Mouse (Mus musculus) intestine, embryonic 15.5 days (tissue): ENCODE measurements at regions not wholly inside any gene's neighbourhood (a gene's known extent, or its start where the extent isn't known, plus 50 kb on each side); places are given as distances from the start of the nearest gene placed in this dataset.

Experiments
- ATAC-seq: fragments of 200-750 bp; cut with Nextera tagmentation; 2 replicates; pipeline ENCODE4 v1.8.0; 2017; ENCODE audit warnings: moderate TSS enrichment, moderate library complexity
- H3K27ac ChIP-seq: fragments of 300-500 bp; sonication (generic); 2 replicates; pipeline ENCODE4 v1.5.1; 2015; ENCODE audit warnings: mild to moderate bottlenecking, inconsistent platforms
- H3K27me3 ChIP-seq: fragments of 300-500 bp; sonication (generic); replicated peaks from 2 replicates; pipeline ENCODE4 v1.6.1; 2015; ENCODE audit warnings: inconsistent platforms
- H3K36me3 ChIP-seq: fragments of 300-500 bp; sonication (generic); 2 replicates; pipeline ENCODE4 v1.6.1; 2015; ENCODE audit warnings: inconsistent platforms
- H3K4me1 ChIP-seq: fragments of 300-500 bp; sonication (generic); replicated peaks from 2 replicates; pipeline ENCODE4 v1.6.1; 2015; ENCODE audit warnings: inconsistent platforms
- H3K4me2 ChIP-seq: fragments of 300-500 bp; sonication (generic); replicated peaks from 2 replicates; pipeline ENCODE4 v1.6.1; 2015; ENCODE audit warnings: mild to moderate bottlenecking, inconsistent platforms
- H3K4me3 ChIP-seq: fragments of 300-500 bp; sonication (generic); replicated peaks from 2 replicates; pipeline ENCODE4 v1.5.1; 2015; ENCODE audit warnings: inconsistent platforms
- H3K9ac ChIP-seq: fragments of 300-500 bp; sonication (generic); 2 replicates; pipeline ENCODE4 v1.6.1; 2015; ENCODE audit warnings: inconsistent platforms
- H3K9me3 ChIP-seq: fragments of 300-500 bp; sonication (generic); 2 replicates; pipeline ENCODE4 v1.6.1; 2016; ENCODE audit warnings: inconsistent platforms
- WGBS: fragments of 180-500 bp; shearing (Covaris S2); methylation state at CpG from one replicate; pipeline ENCODE4 v1.1.7; 2015; 5-methylcytosine and 5-hydroxymethylcytosine counted together

GRCm38 (mm10) chr5:35221451-35222305 lies 56.4 kb upstream of the Adra2c start:
- WGBS: 76% methylated on average over 4 of the region's 4 CpGs
- H3K36me3 ChIP-seq: no peaks in the 10 kb centered on the region
- H3K9me3 ChIP-seq: no peaks in the 10 kb centered on the region
- no peaks in the 10 kb centered on the region for H3K4me1 ChIP-seq
- no peak for ATAC-seq
- no peak overlapping the region for H3K4me2 ChIP-seq
- no peak overlapping the region for H3K9ac ChIP-seq
- H3K27me3 ChIP-seq: no peaks in the 10 kb centered on the region
- H3K27ac ChIP-seq: no peak overlapping the region
- H3K4me3 ChIP-seq: no peak overlapping the region

GRCm38 (mm10) chr5:35216271-35216670 lies 61.8 kb upstream of the Adra2c start:
- Histone ChIP-seq H3K4me3 (no peak overlapping the region), H3K36me3 (no peaks in the 10 kb centered on the region), H3K27me3 (no peaks in the 10 kb centered on the region), H3K9ac (no peak overlapping the region), H3K4me1 (no peaks in the 10 kb centered on the region), H3K9me3 (no peaks in the 10 kb centered on the region), H3K27ac (no peak overlapping the region), H3K4me2 (no peak overlapping the region)
- WGBS: 46% methylated on average over 2 of the region's 2 CpGs
- ATAC-seq: no peak

DNA sequence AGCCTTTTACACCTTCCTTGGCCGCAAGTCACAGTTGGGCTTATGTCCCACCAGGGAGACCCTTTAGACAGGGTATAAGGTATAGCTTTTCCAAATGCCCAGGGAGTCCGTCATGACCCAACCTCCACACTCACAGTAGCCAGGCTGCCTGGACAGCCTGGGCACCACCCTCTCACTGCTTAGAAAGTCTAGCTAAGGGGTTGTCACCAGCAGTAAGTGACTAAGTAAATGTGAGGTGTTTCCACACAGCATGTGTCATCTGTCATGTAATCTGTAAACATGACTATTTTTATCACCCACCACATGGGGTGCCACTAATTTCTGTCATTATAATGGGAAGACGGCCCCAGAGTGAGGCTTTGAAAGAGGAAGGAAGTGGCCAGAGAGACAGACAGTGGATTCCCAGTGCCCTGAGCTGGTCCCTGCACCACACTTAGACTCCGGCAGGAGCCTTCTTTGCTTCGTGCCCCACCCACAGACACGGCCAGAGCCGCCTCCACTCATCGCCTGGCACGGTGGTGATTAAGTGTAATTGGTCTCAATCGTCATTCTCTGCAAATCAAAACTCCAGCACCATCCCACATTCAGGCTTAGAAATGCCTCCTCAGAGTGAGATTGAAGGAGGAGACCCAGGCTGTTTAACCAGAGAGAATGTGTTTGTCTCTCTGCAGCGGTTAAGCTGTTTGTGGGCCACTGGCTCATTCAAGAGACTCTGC lies 62.5 kb upstream of the Adra2c start:
- WGBS: 56% methylated on average over 11 of the region's 11 CpGs
- H3K27me3 ChIP-seq: no peaks in the 10 kb centered on the region
- H3K4me1 ChIP-seq: no peaks in the 10 kb centered on the region
- H3K4me3 ChIP-seq: no peak overlapping the region
- H3K4me2 ChIP-seq: no peak overlapping the region
- H3K27ac ChIP-seq: no peak overlapping the region
- H3K9ac ChIP-seq: no peak overlapping the region
- H3K9me3 ChIP-seq: no peaks in the 10 kb centered on the region
- ATAC-seq: no peak
- H3K36me3 ChIP-seq: no peaks in the 10 kb centered on the region

DNA sequence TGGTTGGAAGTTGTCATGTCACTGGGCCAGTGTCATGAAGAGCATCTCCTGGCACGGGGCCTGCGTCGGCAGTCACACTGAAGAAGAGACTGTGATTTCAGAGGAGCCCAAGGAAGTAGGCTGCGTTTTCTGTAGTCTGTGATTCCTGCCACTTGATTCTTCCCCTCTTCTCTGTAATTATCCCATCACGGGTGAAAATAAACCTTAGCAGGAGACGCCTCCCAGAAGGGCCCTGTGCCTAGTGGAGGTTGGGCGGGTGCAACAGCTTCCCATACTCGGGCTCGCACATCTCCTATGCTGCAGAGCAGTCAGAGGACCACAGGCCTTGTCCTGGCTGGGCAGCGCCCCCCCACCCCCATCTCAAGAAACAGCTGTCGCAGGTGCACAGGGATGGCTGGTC lies 63.1 kb upstream of the Adra2c start:
- no peak for ATAC-seq
- no peak overlapping the region for H3K9ac ChIP-seq
- H3K4me1 ChIP-seq: no peaks in the 10 kb centered on the region
- no peaks in the 10 kb centered on the region for H3K9me3 ChIP-seq
- no peaks in the 10 kb centered on the region for H3K36me3 ChIP-seq
- 78% methylated on average over 11 of the region's 11 CpGs for WGBS
- H3K4me2 ChIP-seq: no peak overlapping the region
- no peak overlapping the region for H3K4me3 ChIP-seq
- H3K27ac ChIP-seq: no peak overlapping the region
- no peaks in the 10 kb centered on the region for H3K27me3 ChIP-seq

GRCm38 (mm10) chr5:35209348-35209747 lies 68.8 kb upstream of the Adra2c start:
- no peaks in the 10 kb centered on the region for H3K36me3 ChIP-seq
- no peak for ATAC-seq
- no peak overlapping the region for H3K4me3 ChIP-seq
- H3K4me1 ChIP-seq: no peaks in the 10 kb centered on the region
- no peak overlapping the region for H3K27ac ChIP-seq
- WGBS: 68% methylated on average over 1 of the region's 1 CpGs
- no peaks in the 10 kb centered on the region for H3K9me3 ChIP-seq
- no peaks in the 10 kb centered on the region for H3K27me3 ChIP-seq
- H3K9ac ChIP-seq: no peak overlapping the region
- no peak overlapping the region for H3K4me2 ChIP-seq

DNA sequence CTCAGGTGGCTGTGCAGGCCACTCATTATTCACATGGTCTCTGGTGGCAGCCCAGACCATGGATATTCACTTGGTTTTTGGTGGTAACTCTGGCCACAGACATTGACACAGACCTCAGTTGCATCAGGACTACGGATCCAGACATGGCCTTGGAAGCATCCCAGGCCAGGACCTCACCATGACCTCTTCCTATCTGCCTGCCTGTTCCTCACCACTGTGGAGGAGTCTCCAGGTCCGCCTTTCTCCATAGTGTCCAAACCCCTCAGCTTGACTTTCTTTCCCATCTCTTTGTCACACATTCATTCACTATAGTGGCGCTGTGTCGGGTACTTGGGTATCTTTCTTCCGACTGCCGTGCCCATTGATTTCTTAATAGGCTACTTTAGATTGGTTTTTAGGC lies 74.1 kb upstream of the Adra2c start:
- 92% methylated on average over 6 of the region's 6 CpGs for WGBS
- Histone ChIP-seq H3K27me3 (no peaks in the 10 kb centered on the region), H3K4me1 (no peaks in the 10 kb centered on the region), H3K4me2 (no peak overlapping the region), H3K36me3 (no peaks in the 10 kb centered on the region), H3K27ac (no peak overlapping the region), H3K9me3 (no peaks in the 10 kb centered on the region), H3K4me3 (no peak overlapping the region), H3K9ac (no peak overlapping the region)
- ATAC-seq: no peak

DNA sequence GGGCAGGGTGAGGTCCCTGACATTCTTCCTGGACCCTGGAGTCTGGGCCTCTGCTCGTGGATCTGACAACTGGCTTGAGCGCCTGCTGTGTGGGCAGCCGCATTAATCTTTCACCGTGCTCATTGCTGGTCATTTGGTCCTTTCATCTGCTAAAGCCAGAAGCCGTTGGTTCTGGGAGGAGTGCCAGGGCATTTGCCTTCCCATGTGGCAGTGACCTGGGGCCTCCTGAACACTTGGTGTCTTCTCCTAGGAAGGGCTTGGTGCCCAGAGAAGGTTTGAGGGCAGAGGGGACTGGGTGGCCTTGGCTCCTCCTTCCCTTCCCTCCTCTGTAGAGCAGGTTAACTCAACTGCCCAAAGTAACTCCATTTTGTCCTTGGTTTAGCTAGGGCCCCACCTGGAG lies 79.7 kb upstream of the Adra2c start:
- no peak overlapping the region for H3K9ac ChIP-seq
- H3K4me2 ChIP-seq: no peak overlapping the region
- WGBS: 46% methylated on average over 5 of the region's 5 CpGs
- no peak for ATAC-seq
- H3K36me3 ChIP-seq: no peaks in the 10 kb centered on the region
- no peak overlapping the region for H3K4me3 ChIP-seq
- no peaks in the 10 kb centered on the region for H3K27me3 ChIP-seq
- no peaks in the 10 kb centered on the region for H3K9me3 ChIP-seq
- no peak overlapping the region for H3K27ac ChIP-seq
- H3K4me1 ChIP-seq: no peaks in the 10 kb centered on the region

DNA sequence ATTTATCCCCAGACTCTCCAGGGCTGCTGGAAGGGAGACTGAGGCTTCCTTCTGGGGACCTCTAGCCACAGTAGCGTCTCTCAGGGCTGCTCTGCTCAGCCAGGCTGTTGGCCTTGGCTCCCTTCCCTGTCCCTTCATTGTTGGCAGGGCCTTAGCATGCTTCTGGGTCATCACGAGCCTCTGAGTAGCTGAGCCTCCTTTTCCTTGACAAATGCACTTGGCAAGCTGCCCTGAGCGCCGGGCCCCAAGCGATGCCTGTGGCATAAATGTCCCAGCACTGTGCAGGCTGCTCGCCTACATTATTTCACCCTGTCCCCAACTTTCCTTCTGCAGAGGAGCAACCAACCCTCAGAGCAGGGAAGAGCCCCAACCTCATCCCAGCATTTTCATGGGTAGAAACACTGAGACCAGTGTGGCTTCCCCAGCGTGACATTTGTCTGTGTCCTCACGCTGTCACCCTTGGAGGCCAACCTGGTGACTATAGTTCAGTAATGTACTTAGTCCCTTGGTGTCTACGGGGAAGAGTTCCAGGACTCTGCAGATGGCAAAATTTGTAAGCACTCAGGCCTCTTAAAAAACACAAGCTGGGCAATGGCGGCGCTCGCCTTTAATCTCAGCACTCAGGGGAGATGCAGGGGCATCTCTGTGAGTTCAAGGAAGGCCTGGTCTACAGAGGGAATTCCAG lies 83.7 kb upstream of the Lrpap1 start:
- no peaks in the 10 kb centered on the region for H3K36me3 ChIP-seq
- no peaks in the 10 kb centered on the region; the same call in 1 of the 2 replicates for H3K4me1 ChIP-seq
- no peaks in the 10 kb centered on the region for H3K9me3 ChIP-seq
- H3K27me3 ChIP-seq: no peaks in the 10 kb centered on the region
- no peak overlapping the region for H3K9ac ChIP-seq
- WGBS: 67% methylated on average over 12 of the region's 12 CpGs
- no peak for ATAC-seq
- no peak overlapping the region for H3K27ac ChIP-seq
- H3K4me2 ChIP-seq: no peak overlapping the region
- no peak overlapping the region for H3K4me3 ChIP-seq

DNA sequence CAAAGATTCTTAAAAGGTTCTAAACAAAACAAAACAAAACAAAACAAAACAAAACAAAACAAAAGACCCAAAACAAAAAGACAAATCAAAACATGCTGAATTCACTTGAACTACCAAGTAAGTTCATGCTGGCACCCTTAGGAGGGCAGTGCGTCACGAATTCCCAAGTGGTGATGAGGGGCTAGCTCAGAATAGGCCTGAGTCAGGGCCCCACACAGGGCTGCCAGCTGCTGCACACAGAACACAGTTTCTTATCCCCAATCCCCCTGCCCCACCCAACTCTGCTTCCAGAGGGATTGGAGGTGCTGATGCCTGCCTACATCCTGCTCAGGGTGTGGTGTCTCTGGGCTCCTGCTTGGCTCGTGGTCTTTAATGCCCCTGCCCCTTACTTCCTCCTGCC lies 80.3 kb upstream of the Lrpap1 start:
- Histone ChIP-seq H3K4me2 (no peak overlapping the region), H3K4me3 (no peak overlapping the region), H3K9ac (no peak overlapping the region), H3K9me3 (no peaks in the 10 kb centered on the region), H3K27ac (no peak overlapping the region), H3K4me1 (no peaks in the 10 kb centered on the region; the same call in 1 of the 2 replicates), H3K27me3 (no peaks in the 10 kb centered on the region), H3K36me3 (no peaks in the 10 kb centered on the region)
- no peak for ATAC-seq
- WGBS: 65% methylated on average over 3 of the region's 3 CpGs

GRCm38 (mm10) chr5:35185289-35185688 lies 79.7 kb upstream of the Lrpap1 start:
- no peaks in the 10 kb centered on the region for H3K27me3 ChIP-seq
- H3K9ac ChIP-seq: no peak overlapping the region
- no peak overlapping the region for H3K27ac ChIP-seq
- H3K9me3 ChIP-seq: no peaks in the 10 kb centered on the region
- H3K4me2 ChIP-seq: no peak overlapping the region
- H3K4me1 ChIP-seq: no peaks in the 10 kb centered on the region; the same call in 1 of the 2 replicates
- no peak for ATAC-seq
- no peak overlapping the region for H3K4me3 ChIP-seq
- no peaks in the 10 kb centered on the region for H3K36me3 ChIP-seq

DNA sequence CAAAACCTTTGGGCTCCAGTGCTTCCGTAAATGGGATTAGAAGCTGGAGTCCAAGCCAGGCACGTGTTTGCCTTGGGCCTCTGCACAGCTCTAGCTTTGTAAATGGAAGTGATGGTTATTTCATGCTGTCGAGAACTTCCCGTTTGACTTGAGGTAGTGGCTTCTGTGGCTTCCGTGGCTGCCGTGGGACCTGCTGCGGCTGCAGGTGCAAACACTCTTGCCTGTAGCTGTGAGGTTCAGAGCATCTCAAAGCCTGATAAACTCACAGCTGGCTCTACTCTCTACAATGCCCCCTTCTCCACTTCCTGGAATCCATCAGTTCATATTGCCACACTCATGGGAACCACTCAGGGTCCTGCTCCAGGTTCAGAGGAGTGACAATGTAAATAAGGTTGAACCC lies 77.9 kb upstream of the Lrpap1 start:
- H3K36me3 ChIP-seq: no peaks in the 10 kb centered on the region
- H3K4me2 ChIP-seq: no peak overlapping the region
- no peak for ATAC-seq
- no peaks in the 10 kb centered on the region for H3K27me3 ChIP-seq
- H3K4me3 ChIP-seq: no peak overlapping the region
- H3K9ac ChIP-seq: no peak overlapping the region
- no peaks in the 10 kb centered on the region for H3K4me1 ChIP-seq
- no peak overlapping the region for H3K27ac ChIP-seq
- H3K9me3 ChIP-seq: no peaks in the 10 kb centered on the region
- 77% methylated on average over 7 of the region's 7 CpGs for WGBS

DNA sequence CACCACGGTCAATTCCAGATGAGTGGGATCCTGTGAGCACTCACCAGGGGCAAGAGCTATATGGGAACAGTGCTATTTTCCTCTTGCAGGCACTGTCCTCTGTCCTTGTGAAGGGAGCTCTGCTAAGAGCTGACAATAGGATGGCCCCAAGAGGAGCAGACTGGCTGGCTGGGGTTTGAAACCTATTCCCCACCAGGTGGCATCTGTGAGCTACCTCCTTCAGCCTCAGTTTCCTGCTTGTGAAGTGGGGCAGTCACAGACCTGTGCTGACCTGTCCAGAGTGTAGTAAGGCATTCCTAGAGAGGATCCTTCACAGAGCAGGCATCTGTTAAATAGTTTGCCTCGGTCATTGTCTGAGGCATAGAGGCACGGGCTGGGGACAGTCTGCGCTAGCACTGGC lies 71.8 kb upstream of the Lrpap1 start:
- Histone ChIP-seq H3K4me1 (no peaks in the 10 kb centered on the region), H3K4me3 (no peak overlapping the region), H3K9ac (no peak overlapping the region), H3K27me3 (no peaks in the 10 kb centered on the region), H3K9me3 (no peaks in the 10 kb centered on the region), H3K27ac (no peak overlapping the region), H3K4me2 (no peak overlapping the region), H3K36me3 (no peaks in the 10 kb centered on the region)
- no peak for ATAC-seq
- WGBS: 65% methylated on average over 4 of the region's 4 CpGs
